Mouse (Mus musculus) embryo, embryonic 10.5 days (tissue): Measurements from ENCODE around the gene Slc8a1.

Source experiments
- DNase-seq: peaks from one replicate; pipeline ENCODE4 v3.0.0-alpha.2; 2015; ENCODE audit warnings: low spot score

Gene Slc8a1

DNA sequence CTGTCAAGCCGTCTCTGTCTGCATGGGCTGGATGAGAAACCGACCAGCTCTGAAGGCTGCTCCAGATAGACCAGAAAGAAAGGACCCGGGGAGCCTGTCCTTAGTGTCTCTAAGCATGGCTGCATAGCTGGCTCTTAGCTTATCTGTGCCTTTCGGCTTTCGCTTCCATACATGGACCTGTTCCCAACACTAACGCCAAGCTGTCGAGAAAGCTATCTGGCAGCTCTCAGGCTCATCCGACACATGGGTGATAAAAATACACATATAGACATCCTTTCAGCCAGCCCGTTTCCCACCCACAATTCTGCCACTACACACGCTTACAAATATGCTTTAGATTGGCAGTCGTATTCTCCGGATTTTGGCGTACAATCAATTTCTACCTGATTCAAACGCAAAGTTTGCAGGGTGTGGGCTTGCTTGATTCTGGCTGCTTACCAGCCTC is at the start of gene Slc8a1:
TSS of gene Slc8a1 (minus strand) at position 67 of the 445 bp plus-strand sequence.
- no peak for DNase-seq

DNA sequence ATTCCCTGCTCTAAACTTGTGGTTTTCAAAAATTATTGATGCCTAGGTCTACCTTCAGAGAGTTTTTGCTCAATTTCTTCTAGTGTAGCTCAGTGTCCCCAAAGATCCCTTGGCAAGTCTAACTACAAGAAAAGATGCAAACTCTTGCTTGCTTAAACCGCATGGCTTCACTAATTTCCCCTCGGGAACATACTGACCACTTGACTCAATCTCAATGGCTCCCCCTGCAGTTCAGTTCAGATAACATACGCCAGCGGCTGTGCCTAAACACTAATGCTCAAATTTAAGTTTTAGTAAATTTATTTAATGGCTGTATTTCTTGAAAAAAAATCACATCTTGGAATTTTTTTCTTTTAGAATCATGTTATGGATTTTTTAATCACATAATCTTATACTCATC is 49.2 kb upstream of the Slc8a1 start:
- peak; percentile 82 for DNase-seq

DNA sequence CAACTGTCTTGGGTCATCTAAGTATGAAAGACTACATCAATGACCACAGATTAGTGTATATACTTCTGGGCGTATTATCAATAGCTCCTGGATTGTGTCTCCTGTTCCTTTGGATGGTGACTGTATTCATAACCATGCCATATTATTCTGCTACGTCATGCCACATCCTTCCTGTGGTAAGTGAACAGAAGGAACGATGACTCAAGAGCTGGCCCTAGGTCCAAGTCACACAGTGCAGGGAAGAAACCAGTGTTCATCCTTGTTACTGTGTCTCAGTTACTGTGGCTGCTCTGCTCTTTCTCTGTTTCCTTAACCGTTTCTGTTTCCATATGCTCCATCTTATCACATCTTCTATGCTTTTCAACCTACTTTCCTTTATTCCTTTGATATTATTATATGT is 44.1 kb upstream of the Slc8a1 start:
- no peak for DNase-seq

DNA sequence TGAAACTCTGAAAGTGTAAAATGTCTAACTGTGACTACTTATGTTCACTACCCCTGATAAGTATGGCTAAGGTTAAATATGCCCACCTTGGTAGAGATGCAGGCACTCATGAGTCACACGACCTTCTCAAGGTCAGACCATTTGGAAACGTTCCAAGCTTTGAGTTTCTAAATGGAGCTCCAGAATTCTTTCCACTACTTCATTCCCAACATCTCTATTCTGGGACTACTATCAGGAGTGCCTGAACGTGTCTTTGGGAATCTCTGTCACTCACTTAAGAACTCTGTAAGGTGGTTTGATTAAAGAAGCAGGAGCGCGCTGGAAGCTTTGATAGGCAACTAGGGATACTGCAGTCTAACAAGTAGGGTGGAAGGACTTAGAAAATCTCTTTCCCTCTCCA is 43.3 kb upstream of the Slc8a1 start:
- no peak for DNase-seq

DNA sequence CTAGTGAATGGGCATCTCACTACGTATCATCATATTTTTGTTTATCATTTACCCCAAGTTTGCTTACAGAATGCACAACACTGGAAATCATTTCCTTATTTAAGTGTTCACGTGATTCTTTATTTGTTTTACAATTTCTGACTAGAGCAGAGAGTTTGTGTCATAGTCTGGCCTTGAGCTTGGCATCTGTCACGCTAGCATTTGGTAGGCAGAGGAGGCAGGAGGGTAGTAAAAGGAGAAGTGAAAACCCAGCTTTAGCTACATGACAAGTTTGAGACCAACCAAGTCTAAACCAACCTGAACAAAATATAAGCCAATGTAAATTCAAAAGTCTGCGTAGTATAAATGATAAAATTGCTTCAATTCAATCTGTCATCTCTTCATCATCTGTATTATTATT is 41.7 kb upstream of the Slc8a1 start:
- no peak for DNase-seq

DNA sequence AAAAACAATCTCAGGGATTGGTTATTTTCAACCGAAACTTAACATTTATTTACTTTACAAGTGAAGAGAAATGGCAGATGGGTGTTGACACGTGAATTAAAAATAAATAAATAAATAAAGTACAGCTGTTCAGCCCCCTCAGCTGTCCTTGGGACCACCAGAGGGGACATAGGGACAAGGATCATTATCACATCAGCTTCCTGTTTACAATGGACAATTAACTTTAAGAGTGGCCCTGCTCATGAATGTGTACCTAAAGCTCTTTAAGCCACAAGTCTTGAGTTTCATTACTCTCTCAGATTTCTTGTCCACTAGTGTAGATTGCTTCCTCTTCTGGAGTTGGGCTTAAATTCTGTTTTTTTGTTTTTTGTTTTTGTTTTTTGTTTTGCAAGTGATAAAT is 12.5 kb upstream of the Slc8a1 start:
- DNase-seq = no peak

DNA sequence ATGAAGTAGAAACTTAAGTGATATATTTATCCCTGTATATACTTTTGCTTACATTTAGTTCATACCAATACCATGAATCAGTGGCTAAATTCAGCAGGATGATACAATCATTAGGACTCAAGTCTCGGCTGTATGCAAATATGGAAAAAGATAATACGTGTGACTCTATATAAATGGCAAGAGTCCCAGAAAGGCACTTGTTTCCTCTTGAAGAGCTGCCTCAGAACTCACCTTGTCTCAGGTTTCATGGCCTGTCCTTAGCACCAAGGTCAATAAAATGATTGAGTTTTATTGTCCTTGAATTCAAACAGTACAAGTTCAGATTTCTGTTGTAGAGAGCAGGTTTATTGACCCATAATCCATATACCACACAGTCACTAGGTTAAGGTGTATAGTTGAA is 4.9 kb upstream of the Slc8a1 start:
- no peak for DNase-seq

DNA sequence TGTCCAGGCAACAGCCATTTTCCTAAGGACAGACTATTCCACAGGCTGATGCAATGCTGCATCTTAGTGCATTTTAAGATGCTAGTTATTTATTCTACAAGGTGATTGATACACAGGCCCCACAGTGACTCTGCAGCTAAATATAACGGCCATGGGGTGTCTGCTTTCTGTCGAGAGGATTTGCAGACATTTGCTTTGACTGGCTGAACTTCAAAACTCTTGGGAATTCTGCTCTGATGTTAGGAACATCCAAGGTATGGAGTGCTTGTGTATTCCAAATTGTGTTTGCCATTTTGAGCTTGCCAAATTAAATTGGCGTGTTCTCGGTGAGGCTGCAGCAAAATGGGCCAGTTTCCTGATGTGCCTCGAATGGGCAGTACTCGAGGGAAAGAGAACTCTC is 2.4 kb upstream of the Slc8a1 start:
- DNase-seq = peak; percentile 3

DNA sequence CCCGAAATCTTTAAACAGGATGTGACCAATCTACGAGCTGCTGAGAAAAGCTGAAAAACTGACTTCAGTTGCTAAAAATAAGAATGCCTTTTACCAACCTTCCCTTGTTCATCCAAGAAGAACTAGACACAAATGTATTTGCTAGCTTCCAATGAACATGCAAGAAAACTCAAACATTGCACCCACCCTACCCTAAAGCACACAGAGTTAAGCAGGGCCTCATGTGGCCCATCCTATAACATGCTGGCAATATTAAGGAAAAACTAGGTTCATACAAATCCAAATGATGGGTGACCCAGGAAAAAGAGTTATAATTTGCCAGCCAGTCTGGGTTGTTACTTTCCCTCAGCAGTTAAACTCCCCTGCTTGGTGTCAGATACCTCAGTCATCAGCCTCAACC is 398 bp downstream of the Slc8a1 start:
- no peak for DNase-seq

DNA sequence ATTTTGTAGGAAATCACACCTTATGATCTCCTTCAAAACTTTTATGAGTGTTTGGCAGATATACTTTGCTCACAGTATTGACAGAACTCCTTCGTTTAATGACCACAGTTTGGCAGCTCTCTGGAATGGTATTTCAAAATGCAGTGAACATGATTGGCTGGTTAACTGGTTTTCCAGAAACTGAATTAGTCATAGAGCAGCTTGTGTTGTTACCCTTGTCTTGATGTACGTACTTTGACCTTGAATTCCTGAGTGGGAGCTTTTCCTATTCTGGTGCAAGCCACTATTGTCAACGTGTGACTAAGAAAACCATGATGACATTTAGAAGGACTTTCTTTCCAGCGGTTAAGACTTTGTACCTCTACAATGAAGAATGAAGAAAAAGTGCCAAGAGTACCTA is 868 bp downstream of the Slc8a1 start:
- no peak for DNase-seq

DNA sequence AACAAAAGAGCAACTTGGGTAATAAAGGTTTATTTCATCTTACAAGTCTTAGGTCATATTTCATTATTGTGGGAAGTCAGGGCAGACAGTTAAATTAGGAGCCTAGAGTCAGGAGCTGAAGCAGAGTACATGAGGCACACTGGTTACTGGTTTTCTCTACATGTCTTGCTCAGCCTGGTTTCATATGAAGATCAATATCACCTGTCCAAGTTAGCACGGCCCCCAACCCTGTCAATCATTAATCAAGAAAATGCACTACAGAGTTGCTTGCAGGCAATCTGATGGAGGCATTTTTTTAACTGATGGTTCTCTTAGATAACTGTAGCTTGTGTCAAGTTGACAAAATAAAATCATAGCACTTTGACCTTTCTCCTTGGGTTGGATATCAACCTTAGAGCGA is 2.6 kb downstream of the Slc8a1 start:
- DNase-seq = no peak

DNA sequence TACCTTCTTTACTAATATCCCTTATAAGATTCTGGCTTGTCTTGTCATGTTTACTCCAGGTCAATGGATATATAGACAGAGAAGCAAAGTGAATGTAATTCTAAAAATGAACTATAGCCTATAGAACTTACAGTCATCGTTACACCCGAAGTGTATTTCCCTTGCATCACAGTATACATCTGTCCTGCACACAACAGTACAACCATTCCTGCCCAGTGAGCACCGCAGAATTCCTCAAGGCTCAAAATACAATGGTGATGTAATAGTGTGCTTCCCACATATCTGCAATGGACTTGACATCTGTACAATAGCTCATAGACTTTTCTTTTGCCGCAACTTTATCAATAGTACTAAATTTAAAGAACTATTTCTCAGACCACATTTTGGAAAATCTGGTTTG is 8.3 kb downstream of the Slc8a1 start:
- DNase-seq = no peak

DNA sequence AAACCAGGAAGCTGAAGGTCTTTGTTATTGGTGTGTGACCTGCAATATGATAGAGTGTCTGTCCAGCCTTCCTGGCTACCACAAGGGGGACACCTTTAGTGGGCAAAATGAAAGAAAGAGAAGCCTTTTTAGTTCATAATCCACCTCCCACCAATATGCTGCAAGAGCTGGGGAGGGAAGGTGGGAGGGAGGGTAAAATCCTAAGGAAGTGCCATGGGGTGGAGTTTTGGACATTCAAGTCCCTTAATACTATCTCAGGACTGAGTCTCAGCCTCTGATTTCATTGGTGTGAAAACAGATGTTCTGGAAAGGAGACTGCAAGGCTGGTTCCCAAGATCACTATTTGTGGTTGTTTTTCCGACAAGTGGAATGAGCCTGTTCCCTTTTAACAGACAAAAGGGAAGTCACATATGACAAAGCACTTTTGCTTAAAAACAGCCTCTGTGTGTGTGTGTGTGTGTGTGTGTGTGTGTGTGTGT is 25.9 kb downstream of the Slc8a1 start:
- DNase-seq = peak; percentile 18

DNA sequence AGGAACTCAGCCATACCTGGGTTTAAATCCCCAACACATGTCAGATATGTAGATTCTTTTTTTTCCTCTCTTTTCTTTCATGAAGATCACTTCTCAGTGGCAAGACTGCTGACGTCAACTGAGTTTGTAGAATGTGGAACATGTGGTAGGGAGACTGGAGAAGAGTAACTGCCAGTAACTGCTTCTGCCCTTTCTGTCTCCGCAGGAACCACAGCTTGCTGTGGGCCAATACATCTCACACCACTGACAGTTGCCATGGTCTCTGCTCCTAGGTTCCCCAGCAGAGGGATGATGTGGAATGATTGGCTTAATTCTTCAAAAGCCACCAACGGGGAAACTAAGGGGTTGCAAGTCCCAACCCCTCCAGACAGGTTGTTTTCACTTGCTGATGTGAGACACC is 33.4 kb downstream of the Slc8a1 start:
- DNase-seq = no peak

DNA sequence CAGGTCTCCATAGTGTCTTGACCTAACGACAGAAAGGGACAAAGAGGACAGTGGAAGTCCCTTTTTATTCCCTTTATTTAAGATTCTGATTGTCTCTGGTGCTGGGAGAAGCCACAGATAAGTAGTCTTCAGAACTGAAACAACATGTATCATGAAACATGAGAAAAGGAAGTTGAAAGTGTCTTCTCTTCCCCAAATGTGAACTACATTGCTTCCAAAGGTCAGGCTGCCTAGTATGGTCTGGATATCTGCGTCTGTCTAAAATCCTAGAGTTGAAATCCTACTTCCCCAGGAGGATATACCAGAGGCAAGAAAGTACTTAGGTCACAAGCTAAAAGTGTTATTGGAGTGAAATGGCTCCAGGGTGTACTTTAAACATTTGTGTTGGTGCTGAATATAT is 34.9 kb downstream of the Slc8a1 start:
- DNase-seq = no peak

DNA sequence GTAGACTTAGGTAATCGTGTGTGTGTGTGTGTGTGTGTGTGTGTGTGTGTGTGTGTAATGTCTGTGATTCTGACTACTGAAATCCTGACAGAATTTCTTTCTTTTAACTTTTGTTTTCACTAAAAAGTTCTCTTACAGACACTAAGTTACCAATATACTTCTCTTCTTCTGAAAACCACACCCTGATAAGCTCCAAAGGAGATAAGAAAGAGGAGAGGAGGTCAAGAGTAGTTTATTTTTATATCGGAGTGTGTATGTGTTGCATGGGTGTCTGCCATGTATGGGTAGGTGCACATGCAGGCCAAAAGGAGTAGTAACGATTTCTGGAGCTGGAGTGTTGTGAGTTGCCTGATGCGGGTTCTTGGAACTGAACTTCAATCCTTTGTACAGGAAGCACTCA is 36.5 kb downstream of the Slc8a1 start:
- DNase-seq = no peak

DNA sequence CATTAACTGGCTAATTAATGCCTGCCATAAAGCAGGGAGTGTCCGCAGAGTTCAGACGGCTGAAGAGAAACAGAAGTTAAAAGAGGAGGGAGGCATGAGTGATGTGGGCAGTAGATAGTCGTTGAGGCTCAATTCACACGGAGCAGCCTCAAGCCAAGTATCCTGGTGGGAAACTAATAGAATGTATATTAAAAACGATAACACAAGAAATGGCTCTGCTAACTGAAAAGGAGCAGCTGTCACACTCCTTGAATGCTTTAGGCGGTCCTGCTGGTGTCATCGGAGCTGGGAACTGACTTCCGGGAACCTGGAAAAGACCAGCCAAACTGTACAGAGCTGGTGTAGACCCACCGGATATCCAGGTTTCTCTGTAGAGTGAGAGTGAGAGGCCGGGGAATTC is 39.4 kb downstream of the Slc8a1 start:
- no peak for DNase-seq

DNA sequence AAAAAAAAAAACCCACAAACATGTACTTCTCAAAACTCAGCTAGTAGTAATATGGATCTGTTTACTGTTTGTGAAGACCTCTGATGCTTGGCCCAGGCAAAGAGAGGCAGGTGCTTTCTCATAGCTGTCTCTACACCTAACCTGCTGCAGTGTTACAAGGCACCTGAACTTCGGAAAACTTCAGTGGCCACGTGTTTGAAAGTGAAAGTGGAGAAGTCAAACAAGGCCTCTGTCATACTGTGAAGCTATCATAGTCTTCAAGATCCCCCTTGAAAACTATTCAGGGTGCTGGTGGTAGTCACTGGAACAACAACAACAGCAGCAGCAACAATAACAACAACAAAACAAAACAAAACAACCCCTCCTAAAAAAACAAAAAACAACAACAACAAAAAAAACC is 40.5 kb downstream of the Slc8a1 start:
- DNase-seq = no peak

DNA sequence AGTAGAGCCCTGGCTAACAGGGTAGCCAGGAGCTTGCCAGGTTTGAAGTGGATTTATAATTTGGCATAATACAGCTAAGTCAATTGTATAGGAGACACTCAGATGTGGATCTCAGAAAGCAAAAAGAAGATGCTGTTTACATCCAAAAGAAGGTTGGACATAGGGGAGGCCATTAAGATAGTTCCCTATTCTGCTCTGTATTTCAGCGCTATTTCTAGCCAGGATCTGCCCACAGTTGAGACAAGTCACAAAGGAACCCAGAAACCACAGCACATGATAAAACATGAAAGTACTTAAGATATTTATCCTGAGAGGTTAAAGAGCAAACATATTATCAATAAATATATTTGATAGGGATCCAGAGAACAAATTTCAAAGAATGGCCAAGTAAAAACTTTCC is 43.2 kb downstream of the Slc8a1 start:
- DNase-seq = no peak

DNA sequence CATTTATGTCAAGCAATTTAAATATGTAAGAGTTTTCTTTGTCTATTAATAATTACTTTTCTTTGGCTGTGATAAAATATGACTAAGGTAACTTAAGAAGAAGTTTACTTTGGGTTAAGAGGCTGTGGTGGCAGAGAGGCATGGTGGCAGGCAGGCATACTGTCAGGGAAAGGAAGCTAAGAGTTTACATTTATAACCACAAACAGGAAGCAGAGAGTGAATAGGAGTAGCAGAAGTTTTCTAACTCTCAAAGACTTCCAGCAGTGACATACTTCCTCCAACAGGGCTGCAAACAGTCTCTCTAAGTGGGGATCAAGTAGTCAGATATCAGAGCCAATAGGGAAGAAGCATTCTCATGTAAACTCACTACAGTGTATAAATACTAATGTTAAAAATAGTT is 58.6 kb downstream of the Slc8a1 start:
- DNase-seq = no peak

DNA sequence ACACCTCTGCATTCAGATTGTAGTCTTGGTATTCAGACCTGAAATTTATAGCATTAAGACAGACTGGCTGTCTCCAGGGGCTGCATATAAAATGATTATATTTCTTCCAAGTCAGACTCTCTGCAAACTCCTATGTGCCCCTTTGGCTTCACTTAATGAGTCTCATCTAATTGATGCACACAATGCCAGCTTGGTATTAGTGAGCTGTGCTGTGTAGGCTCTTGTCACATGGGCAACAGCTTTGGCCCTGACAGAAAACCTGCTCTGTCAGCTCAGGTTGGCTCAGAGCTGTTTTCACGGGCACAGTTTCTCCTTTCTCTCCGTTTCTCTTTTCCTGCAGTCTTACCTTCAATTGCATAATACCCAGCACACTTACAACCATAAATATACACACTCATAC is 60.7 kb downstream of the Slc8a1 start:
- no peak for DNase-seq

DNA sequence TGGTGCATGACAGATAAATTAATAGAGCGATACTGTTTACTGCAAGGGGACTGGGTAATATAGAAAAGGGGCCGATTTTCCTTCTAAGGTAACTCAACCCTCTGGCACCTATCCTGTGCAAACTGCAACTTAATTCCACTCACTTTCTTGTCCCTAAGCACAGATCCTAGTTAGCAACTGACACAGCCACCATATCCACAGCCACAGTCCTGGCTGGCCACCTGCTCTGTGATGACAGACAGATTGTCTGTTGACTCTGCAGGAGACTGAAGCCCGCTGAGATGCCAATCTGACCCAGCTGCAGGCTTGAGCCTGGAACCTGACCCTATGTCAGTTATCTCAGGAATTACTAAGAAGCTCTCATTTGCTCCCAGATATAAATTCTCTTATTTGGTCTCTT is 62.0 kb downstream of the Slc8a1 start:
- DNase-seq = no peak

DNA sequence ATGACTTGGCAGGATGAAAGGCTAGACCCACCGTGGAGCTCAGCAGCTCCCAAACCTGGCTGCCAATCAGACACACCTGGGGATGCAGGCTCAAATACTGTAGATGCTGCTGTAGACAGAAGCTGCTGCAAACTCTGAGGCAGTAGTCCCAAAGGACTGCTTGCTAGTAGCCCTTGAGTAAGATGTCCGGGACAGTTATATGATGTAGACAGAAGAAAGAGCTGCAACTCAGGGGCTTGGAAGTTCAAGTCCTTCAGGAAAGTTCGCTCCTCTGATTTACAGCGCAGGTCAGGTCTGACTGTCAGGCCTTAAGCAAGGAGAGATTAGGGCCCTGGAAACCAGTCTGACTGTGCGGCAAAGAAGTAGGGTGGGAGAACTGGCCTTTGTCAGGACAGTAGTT is 66.9 kb downstream of the Slc8a1 start:
- DNase-seq = peak; percentile 37

DNA sequence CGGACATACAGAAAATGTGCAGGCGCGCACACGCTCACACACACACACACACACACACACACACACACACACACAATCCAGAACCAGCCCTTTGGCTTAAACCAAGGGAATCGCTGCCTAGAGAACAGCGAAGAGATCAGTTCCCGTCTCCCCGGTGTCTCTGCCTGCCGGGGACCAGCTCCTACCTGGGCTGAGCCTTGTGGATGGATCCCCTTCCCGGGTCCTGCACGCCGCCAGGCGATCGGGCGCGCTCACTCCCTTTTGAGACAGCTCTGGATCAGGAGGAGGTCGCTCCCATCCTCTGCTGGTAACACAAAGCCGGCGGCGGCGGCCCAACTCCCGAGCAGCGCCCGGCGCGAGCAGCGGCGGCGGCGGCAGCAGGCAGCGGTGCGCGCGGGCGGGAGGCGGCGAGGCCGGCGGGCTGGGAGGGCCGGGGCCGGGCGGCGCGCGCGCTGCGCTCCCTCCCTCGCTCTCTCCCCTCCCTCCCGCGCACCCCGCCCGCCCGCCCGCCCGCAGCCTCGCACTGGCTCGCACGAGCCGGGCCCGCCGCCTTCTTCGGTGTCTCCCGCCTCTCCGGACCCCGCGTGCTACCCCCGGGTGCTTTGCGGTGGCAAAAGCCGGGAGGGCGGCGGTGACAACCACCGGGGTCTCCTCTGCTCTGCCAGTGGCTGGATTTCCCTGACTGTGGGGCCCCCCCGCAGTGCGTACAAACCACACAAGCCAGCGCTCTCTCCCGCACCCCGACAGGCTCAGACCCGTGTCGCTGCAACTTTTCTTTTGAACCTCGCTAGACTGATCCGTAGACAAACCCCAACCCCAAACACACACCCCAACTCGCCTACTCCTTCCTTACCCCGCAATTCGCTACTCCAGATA is 68.1 kb downstream of the Slc8a1 start:
- peak; percentile 70 for DNase-seq
